Mouse (Mus musculus): ENCODE measurements around the gene Morc2a.

The Morc2a gene

DNA sequence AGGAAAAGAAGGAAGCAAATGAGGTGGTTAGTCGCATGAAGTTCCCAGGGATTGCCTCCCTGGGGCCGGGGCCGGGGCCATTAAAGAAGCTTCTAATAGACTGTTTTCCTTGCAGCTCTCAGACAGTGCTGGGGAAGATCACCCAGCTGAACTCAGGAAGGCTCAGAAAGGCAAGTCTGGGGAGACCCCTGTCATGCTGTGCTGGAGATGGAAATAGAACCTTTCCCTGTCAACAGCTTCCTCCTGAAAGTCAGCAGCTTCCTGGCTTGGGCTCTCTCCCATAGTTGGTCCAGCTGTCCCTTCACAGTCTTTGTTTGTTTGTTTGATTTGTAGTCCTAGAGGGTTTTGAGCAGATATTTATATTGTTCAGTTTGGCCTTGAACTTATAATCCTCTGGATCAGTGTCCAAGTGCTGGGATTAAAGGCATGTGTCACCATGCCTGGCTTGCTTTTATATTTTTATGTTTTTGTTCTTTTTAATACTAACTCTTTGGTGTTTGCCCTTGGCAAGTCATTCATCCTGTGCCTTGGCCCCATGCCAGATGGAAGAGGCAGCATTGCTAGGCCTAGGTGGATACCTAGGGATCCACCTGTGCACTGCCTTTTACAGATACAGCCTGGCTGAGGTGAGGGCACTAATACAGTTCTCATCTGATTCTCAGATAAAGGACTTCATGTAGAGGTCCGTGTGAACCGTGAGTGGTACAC is 35.9 kb downstream of the Morc2a start:
- DNase-seq (ENCODE audit: low spot score): no peak

DNA sequence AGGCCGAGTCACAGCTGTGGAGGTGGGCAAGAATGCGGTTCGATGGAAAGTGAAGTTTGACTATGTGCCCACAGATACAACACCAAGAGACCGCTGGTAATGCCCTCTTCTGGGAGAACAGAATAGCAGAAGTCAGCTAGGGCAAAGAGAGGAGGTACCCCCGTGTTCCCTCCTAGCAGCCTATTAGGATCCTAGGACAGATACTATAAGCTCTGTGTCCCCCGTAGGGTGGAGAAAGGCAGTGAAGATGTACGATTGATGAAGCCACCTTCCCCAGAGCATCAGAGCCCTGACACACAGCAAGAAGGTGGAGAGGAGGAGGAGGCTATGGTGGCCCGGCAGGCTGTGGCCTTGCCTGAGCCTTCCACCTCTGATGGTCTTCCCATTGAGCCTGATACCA is 36.4 kb downstream of the Morc2a start:
- no peak for DNase-seq (ENCODE audit: low spot score)

- no peak for DNase-seq (ENCODE audit: low spot score)
These were observed 37.3 kb downstream of the Morc2a start for GRCm38 (mm10) chr11:3686318-3686717.

DNA sequence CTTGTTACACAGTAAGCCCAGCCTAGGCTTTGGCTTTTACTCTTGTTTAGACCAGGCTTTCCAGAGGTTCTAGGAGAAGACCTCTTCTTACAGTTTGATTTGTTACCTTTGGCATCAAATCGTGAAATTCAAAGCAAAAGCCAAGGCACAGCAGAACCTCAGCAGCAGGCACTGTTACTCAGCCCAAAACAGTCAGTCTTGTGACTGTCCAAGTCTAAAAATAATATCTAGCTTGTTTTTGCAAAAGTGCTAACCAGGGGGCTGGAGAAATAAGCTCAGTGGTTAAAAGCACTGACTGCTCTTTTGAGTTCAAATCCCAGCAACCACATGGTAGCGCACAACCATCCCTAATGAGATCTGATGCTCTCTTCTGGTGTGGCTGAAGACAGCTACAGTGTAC is 37.9 kb downstream of the Morc2a start:
- DNase-seq (ENCODE audit: low spot score): no peak

GRCm38 (mm10) chr11:3691746-3692145 is 42.8 kb downstream of the Morc2a start:
- DNase-seq (ENCODE audit: low spot score): no peak

- no peak for DNase-seq (ENCODE audit: low spot score)
These were observed 47.2 kb downstream of the Morc2a start for GRCm38 (mm10) chr11:3696086-3696616.

DNA sequence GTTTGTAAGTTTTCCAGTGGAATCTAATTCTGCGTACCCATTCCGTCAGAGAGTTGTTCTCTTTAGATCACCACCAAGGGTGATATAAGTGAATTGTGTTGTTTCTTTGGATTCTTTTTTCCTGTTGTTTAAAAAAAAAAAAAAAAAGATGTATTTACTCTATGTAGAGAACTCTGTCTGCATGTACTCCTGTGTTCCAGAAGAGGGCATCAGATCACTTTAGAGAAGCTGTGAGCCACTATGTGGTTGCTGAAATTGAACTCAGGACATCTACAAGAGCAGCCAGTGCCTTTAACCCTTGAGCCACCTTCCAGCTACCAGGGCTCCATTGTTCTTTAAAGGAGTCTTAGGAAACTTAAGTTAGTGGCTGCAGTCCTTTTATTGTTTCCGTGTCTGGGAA is 48.5 kb downstream of the Morc2a start:
- DNase-seq (ENCODE audit: low spot score): no peak

DNA sequence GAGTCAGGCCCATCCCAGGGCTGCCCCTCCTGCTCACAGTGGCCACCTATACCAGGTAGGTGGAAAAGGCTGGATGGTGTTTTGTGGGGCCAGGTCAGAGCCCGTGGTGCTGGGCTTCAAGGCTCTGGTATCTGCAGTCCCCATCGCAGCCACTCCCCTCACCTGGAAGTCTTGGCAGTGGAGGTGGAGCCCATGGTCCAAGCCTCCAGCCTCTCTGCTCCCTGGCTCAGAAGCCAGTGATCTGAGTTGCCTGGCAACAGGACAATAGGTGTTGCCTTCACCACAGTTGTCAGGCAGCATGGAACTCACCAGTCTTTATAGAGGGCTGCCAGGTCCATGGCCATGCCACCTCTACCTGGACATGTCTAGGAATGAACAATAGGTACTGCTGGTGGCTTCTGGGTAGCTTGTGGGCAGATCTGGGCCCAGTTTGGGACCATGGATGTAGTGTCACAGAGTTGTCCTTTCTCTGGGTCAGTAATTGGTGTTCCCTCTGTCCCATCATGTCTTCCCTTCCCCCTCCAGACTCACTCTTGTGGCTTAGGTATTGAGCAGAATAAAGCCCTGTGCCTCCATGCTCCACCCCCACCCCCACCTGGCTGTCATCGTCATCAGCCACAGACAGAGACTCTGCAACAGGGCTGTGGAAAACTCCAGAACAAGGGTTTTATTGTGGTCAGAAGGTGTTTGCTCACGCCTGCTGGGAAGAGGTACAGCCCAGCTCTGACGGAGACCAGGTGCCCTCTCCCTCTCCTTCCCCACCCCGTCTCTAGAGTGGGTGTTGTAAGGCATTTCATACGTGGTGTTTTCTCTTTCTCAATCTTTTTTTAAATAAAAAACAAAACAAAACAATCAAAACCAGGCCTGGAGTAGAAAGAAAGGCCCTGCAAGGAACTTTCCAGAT is 54.4 kb downstream of the Morc2a start:
- DNase-seq (ENCODE audit: low spot score): no peak

DNA sequence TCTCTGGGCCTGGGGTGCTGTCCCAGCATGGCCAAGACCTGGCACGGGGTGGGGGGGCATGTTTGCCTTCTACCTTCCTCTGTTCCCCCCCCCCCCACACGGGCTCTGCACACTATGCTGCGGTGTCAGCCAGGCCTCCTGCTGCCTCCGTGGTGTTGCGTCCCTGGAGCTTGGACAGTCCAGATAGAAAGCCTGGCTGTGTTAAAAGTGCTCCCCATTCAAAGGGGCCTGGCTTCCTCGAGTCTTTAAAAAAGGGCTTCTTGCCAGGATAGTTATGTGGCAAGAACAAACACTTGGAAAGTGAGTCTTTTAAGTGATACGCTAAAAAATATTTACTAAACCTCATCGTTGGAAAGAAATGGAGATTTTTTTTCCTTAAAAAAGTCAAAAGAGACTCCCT is 55.4 kb downstream of the Morc2a start:
- no peak for DNase-seq (ENCODE audit: low spot score)

DNA sequence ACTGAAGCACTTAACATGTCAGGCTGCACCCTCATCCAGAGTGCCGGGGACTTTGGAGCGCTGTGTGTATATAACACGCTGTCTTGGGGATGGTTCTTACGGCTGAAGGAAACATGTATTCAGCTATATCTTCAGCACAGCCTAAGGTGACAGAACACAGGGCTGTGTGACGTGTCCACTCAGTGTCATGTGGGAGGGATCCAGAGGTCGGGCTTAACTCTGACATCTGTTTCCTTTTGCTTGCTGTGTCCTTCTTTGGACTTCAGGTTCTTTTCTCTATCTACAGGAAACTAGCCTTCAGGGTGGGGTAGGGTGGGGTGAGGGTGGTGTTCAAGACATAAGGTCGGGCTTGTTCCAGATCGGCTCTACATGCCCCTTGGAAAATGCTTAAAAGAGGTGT is 58.1 kb downstream of the Morc2a start:
- no peak for DNase-seq (ENCODE audit: low spot score)

DNA sequence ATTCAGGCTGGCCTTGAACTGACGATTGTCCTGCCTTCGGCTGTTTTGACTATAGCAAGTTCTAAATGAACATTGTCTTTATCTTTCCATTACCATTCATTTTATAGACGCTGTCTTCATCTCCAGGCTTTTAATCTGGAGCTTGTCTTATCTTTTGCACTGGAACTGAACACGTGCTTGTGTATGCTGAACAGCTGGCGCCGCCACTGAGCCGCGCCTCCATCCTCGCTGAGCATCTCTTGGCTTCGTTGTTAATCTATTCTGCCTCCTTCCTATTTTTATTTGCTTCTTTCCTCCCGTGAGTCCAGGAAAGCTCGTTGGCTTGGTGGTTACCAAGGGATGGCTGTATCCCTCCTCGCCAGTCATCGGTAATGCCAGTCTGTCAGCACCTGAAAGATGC is 61.2 kb downstream of the Morc2a start:
- no peak for DNase-seq (ENCODE audit: low spot score)

DNA sequence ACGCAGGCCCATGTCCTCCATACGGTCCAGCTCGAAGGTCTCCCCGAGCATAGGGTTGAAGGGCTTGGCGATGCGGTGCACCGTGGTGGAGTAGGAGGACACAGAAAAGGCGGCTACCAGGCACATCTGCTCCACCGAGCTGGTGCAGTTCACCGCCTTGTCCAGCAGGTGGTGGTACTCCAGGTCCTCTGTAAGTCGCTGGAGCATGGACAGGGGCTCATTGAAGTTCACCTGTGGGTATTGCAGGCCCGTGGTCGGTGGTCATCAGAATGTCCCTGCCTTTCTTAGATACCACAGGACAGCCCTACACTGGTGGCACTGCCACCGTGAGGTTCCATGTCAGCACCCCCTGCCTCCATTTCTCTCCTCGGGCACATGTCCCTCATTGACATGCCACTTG is 65.5 kb downstream of the Morc2a start:
- DNase-seq (ENCODE audit: low spot score): peak; percentile 27

DNA sequence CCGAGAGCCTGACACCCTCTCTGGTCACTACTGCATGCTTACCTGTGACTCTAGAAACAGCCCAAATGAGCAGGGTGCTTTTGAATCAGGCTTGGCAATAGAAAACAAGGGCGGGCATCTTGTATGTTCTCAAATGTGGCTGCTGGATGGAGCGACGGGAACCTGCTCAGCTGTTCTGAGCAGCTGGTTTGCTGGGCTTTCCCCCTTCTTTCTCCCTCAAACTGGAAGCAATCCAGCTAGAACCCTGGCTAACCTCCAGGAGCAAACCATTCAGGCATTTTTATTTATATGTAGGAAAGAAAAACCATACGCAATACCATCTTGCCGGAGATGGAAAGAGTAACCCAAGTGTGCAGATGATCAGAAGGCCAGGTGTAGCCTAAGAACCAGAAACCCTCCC is 67.7 kb downstream of the Morc2a start:
- DNase-seq (ENCODE audit: low spot score): no peak

DNA sequence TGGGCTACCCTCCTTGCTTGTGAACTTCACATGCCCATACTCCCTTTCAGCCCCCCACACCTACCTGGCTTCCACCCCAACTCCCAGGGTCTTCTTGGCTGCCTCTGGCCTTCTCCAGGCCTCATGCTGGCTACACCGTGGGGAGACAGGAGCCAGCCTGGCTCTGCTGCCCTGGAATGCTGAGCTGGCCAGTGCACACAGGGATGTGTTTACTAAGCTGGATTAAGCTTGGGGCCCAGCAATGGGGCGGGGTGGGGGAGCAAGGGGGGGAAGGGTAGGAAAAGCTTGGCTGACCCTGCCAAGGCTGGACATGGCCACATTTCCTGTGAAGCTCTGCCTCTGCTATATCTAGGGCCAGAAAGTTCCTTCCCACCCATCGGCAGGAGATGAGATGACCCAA is 73.0 kb downstream of the Morc2a start:
- DNase-seq (ENCODE audit: low spot score): peak; percentile 43

- no peak for DNase-seq (ENCODE audit: low spot score)
These were observed 73.9 kb downstream of the Morc2a start for GRCm38 (mm10) chr11:3722861-3723260.

- DNase-seq (ENCODE audit: low spot score): no peak
These were observed 74.9 kb downstream of the Morc2a start for GRCm38 (mm10) chr11:3723910-3724309.

DNA sequence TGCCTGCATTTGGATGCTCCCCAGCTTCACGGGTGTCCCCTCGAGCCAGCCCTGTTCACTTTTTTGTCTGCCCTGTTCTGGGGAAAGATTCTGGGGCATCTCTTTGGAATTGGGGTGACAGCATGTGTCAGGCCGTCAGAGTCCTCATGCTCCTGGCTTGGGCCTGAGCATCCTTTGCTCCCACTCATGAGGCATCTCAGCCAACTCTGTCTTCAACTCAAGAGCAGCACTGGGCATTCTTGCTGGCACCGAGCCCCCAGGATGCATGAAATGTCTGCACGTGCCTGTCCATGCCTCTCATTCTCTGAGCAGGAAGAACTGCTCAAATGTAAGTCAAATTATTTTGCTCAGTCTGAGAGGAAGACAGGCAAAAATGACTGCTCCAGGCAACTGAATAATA is 75.7 kb downstream of the Morc2a start:
- DNase-seq (ENCODE audit: low spot score): no peak

- no peak for DNase-seq (ENCODE audit: low spot score)
These were observed 76.5 kb downstream of the Morc2a start for GRCm38 (mm10) chr11:3725331-3726054.

DNA sequence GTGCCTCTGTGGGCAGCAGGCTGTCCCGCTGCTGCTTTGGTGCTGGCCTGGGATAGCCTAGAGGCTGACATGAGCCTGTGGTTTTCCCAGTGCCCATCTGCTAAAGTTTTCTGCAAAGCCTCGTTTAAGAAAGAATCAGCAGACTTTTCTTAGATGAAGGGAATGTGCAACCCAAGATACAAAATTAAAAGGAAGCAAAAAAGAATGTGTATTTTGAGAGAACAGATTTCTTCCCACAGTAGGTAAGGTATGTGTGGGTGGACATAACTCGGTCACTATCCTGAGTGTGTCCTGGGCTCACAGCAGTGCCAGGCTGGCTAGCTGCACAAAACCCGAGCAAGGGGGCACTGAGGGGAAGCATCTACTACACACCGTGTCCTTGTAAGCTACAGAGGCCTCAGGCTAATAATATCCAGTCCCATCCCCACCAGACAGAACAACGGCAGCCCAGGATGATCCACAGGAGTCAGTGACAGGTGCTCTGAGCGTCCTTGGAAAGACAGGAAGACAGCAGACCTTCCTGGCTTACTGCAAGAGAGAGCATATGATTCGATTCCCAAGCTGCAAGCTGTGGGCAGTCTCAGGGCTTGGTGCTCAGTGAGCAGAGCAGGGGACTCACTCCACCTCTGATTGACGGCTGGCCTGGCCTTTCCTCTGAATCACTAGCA is 78.6 kb downstream of the Morc2a start:
- DNase-seq (ENCODE audit: low spot score): no peak

GRCm38 (mm10) chr11:3731469-3731868 is 82.5 kb downstream of the Morc2a start:
- DNase-seq (ENCODE audit: low spot score): no peak

GRCm38 (mm10) chr11:3733933-3734636 is 85.1 kb downstream of the Morc2a start:
- no peak for DNase-seq (ENCODE audit: low spot score)
